Mouse (Mus musculus) lung, adult 2 months (tissue): ENCODE measurements around the gene Tpcn1.

Source experiments
- CTCF ChIP-seq: fragments of 200-500 bp; IDR thresholded peaks from 2 replicates; pipeline ENCODE4 v1.5.1; 2011; ENCODE audit warnings: mild to moderate bottlenecking, low read length, control low read depth; ENCODE audit not compliant: insufficient read depth
- POLR2A ChIP-seq: fragments of 200-500 bp; IDR thresholded peaks from 2 replicates; pipeline ENCODE4 v1.6.1; 2011; ENCODE audit warnings: low read depth, mild to moderate bottlenecking, control low read depth, low read length, borderline replicate concordance; ENCODE audit errors: extremely low read depth

DNA sequence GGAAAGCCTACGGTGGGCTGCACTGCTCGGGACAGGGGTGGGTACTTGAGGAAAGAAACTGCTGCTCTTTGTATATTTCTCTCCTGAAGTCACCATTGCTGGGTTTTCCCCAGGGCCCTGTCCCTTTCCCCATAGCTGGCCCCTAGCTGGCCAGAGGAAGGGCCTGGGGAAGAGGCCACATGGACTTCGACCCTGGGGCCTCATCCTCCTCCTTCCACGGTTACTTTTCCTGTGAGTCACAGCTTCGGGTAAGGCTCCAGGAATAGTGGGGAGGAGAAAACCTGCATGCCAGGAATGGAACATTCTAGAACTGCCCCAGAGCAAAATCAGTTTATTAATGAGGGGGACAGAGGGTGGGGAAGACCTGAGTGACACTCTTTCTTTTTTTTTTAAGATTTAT lies 38.3 kb downstream of the Tpcn1 start:
- no peak for TF ChIP-seq CTCF
- TF ChIP-seq POLR2A, result no peak
